In the genomic region with DNA sequence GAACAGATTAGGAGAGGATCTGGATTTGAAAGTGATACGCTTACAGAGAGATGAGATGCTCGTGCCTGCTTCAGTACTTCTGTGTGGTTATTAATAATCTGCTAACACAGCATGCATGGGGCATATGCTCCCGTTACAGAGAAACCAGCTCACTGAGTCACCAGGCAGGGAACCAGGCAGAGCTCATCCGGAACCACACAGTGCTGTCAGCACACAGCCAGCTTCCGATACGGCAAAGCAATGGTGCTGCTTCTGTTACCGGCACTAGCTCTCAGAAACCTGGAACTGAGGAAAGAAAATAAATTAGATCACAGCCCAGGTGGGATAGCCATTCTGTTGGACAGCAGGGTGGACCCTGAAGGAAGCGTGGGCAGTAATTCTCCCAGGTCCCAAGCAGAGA, we compare ENCODE assay signal across 15 mouse cellular contexts.
DNase-seq lines count a peak whose midpoint lies in the region; ATAC-seq and TF ChIP-seq lines count a peak whose summit lies in the region.
"Had no signal": no experiment of that assay in that cellular context is flagged by ENCODE, and none has a peak within 500 bp of the region (broad histone marks: within the 10 kb centered on the region; RNA-seq: fewer than 3 reads in every experiment).

No protein-coding gene starts in this region.

- H3K9ac ChIP-seq in midbrain, postnatal 0 days (replicated peaks; ENCODE audit: low read length, poor library complexity, severe bottlenecking) = no peak overlapping the region
- no peak overlapping the region for H3K9ac ChIP-seq in midbrain, embryonic 13.5 days (replicated peaks)
- H3K9ac ChIP-seq: heart, embryonic 12.5 days; limb, embryonic 15.5 days; lung, embryonic 15.5 days had no signal

- H3K9me3 ChIP-seq in midbrain, postnatal 0 days (ENCODE audit: low read length) = no peaks in the 10 kb centered on the region
- H3K9me3 ChIP-seq in midbrain, embryonic 13.5 days = no peaks in the 10 kb centered on the region
- H3K9me3 ChIP-seq: embryonic facial prominence, embryonic 10.5 days; heart, embryonic 12.5 days; limb, embryonic 15.5 days; lung, embryonic 15.5 days had no signal

- H3K4me1 ChIP-seq in midbrain, postnatal 0 days (ENCODE audit: insufficient read depth, low read length) = no peaks in the 10 kb centered on the region
- 0 out of 2 replicates have a peak, but pooled peaks cover 3% of the 10 kb centered on the region for H3K4me1 ChIP-seq in midbrain, embryonic 13.5 days (replicated peaks)
- H3K4me1 ChIP-seq: embryonic facial prominence, embryonic 10.5 days; heart, embryonic 12.5 days; limb, embryonic 15.5 days; lung, embryonic 15.5 days had no signal

- H3K36me3 ChIP-seq in midbrain, postnatal 0 days (ENCODE audit: insufficient read depth, low read length) = no peaks in the 10 kb centered on the region
- no peaks in the 10 kb centered on the region for H3K36me3 ChIP-seq in midbrain, embryonic 13.5 days
- H3K36me3 ChIP-seq: embryonic facial prominence, embryonic 10.5 days; heart, embryonic 12.5 days; limb, embryonic 15.5 days; lung, embryonic 15.5 days had no signal

- WGBS in midbrain, postnatal 0 days = 86% methylated on average over 8 of the region's 8 CpGs
- WGBS in midbrain, embryonic 13.5 days = 92% methylated on average over 8 of the region's 8 CpGs

- H3K4me2 ChIP-seq in midbrain, postnatal 0 days (ENCODE audit: low read depth, low read length, poor library complexity, severe bottlenecking) = no peak overlapping the region
- no peak overlapping the region for H3K4me2 ChIP-seq in midbrain, embryonic 13.5 days (replicated peaks)
- H3K4me2 ChIP-seq: heart, embryonic 12.5 days; limb, embryonic 15.5 days; lung, embryonic 15.5 days had no signal

- no peak for ATAC-seq in midbrain, postnatal 0 days (ENCODE audit: low FRiP score)
- ATAC-seq in midbrain, embryonic 13.5 days = no peak
- no peak for ATAC-seq in megakaryocyte progenitor cell, adult 5-6 weeks (replicated peaks; ENCODE audit: poor library complexity)

- H3K27me3 ChIP-seq in midbrain, postnatal 0 days (ENCODE audit: insufficient read depth, low read length) = no peaks in the 10 kb centered on the region
- no peaks in the 10 kb centered on the region for H3K27me3 ChIP-seq in midbrain, embryonic 13.5 days
- H3K27me3 ChIP-seq: heart, embryonic 12.5 days; limb, embryonic 15.5 days; lung, embryonic 15.5 days had no signal

- DNase-seq in midbrain, postnatal 0 days (ENCODE audit: low spot score) = peak; percentile 5
- DNase-seq in cerebellum, postnatal 36 days = peak; percentile 87 to 90
- peak; percentile 14 to 16 for DNase-seq in left cerebral cortex, postnatal 14 days (ENCODE audit: low spot score in 2 of 2)
- DNase-seq in lung, postnatal 36 days = no peak
- no peak for DNase-seq in spleen, adult 18-20 months
- DNase-seq: gastrocnemius, postnatal 14 days; kidney, adult 11 months; kidney, postnatal 36 days; thymus, postnatal 25 days had no signal

- no peak overlapping the region for H3K27ac ChIP-seq in midbrain, postnatal 0 days (ENCODE audit: low read depth, low read length)
- H3K27ac ChIP-seq in midbrain, embryonic 13.5 days = no peak overlapping the region
- H3K27ac ChIP-seq: embryonic facial prominence, embryonic 10.5 days; limb, embryonic 15.5 days; lung, embryonic 15.5 days had no signal

- TF ChIP-seq CTCF in midbrain, postnatal 0 days (IDR thresholded peaks at IDR 0.05) = no peak

- intact Hi-C loops in left cerebral cortex, postnatal 14 days (cut with DNase I) = no loop called here

- no peak overlapping the region for H3K4me3 ChIP-seq in midbrain, postnatal 0 days (ENCODE audit: low read depth, low read length)
- no peak overlapping the region for H3K4me3 ChIP-seq in midbrain, embryonic 13.5 days (replicated peaks)
- H3K4me3 ChIP-seq: embryonic facial prominence, embryonic 10.5 days; heart, embryonic 12.5 days; limb, embryonic 15.5 days; lung, embryonic 15.5 days had no signal

Comparison
In these comparisons a context has a peak if more than half of its experiments do, and no peak if none do; other contexts are left out.
1. DNase-seq: peak in midbrain, postnatal 0 days (single experiment), cerebellum, postnatal 36 days (2 of 2) and left cerebral cortex, postnatal 14 days (2 of 2); none in lung, postnatal 36 days (single experiment) and spleen, adult 18-20 months (0 of 2).